ENCODE assay signal across 10 mouse cellular contexts in the genomic region with DNA sequence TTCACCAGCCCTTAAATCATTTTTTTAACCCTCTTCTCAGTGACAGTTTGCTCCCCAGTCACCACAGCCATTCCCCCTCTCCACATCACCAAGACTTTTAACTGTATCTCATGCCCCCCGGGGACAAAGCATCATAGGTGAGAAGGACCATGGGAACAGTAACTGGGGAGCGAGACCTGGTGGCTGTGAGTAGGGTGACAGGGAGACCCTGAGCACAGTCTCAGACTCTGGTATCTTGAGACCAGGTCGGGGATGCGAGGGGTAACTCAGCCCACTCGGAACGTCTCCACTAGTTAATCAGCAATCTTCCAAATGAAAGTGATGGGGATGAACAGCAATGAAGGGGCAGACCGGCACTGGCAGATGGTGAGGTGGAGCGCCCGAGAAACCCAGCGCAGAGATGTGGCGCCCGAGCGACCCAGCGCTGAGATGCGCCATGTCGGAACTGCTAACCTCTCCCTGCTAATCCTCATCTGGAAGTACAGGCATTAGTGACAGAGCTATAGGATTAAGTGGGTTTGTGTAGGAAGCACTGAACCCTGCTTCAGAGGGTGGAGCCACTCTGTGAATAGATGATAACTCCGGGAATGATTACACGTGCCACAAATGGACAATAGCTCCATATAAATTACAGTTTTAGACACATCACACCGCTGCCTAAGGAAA. TPM values are rescaled to one million over a fixed set of nuclear protein-coding genes. Genes with fewer than 3 reads are reported as not detected.
DNase-seq lines count a peak whose midpoint lies in the region; ATAC-seq and TF ChIP-seq lines count a peak whose summit lies in the region.
"Had no signal": no experiment of that assay in that cellular context is flagged by ENCODE, and none has a peak within 500 bp of the region (broad histone marks: within the 10 kb centered on the region; RNA-seq: fewer than 3 reads in every experiment).

No protein-coding gene starts in this region.

- H3K4me3 ChIP-seq in heart, embryonic 13.5 days: peak overlapping the region; percentile 7; the same call in 1 of the 2 replicates
- 0 out of 2 replicates have a peak overlapping the region, but pooled peaks have one; percentile 1 for H3K4me3 ChIP-seq in forebrain, postnatal 0 days (ENCODE audit: low read depth, low read length)
- 0 out of 2 replicates have a peak overlapping the region, but pooled peaks have one; percentile 3 for H3K4me3 ChIP-seq in midbrain, embryonic 12.5 days
- H3K4me3 ChIP-seq in limb, embryonic 10.5 days: no peak overlapping the region
- H3K4me3 ChIP-seq: embryonic facial prominence, embryonic 15.5 days had no signal

- TF ChIP-seq CTCF in forebrain, postnatal 0 days (IDR thresholded peaks at IDR 0.05; ENCODE audit: low read depth): no peak

- H3K36me3 ChIP-seq in heart, embryonic 13.5 days: no peaks in the 10 kb centered on the region
- H3K36me3 ChIP-seq in forebrain, postnatal 0 days (ENCODE audit: insufficient read depth): no peaks in the 10 kb centered on the region
- no peaks in the 10 kb centered on the region for H3K36me3 ChIP-seq in midbrain, embryonic 12.5 days
- no peaks in the 10 kb centered on the region for H3K36me3 ChIP-seq in limb, embryonic 10.5 days
- H3K36me3 ChIP-seq: embryonic facial prominence, embryonic 15.5 days had no signal

- WGBS in heart, embryonic 13.5 days: 63% methylated on average over 19 of the region's 19 CpGs
- WGBS in forebrain, postnatal 0 days: 69% methylated on average over 19 of the region's 19 CpGs
- 62% methylated on average over 19 of the region's 19 CpGs for WGBS in midbrain, embryonic 12.5 days
- WGBS in limb, embryonic 10.5 days: 80% methylated on average over 19 of the region's 19 CpGs

- H3K27me3 ChIP-seq in heart, embryonic 13.5 days (replicated peaks): no peaks in the 10 kb centered on the region
- H3K27me3 ChIP-seq in forebrain, postnatal 0 days (ENCODE audit: insufficient read depth, low read length): no peaks in the 10 kb centered on the region
- no peaks in the 10 kb centered on the region for H3K27me3 ChIP-seq in midbrain, embryonic 12.5 days
- no peaks in the 10 kb centered on the region for H3K27me3 ChIP-seq in limb, embryonic 10.5 days (ENCODE audit: low read depth, poor library complexity, severe bottlenecking)
- H3K27me3 ChIP-seq: embryonic facial prominence, embryonic 15.5 days had no signal

- no peak for ATAC-seq in heart, embryonic 13.5 days (ENCODE audit: extremely low read depth, insufficient number of reproducible peaks, low FRiP score, low TSS enrichment)
- peak; percentile 16; the same call in 1 of the 2 replicates for ATAC-seq in forebrain, postnatal 0 days
- peak; percentile 52 for ATAC-seq in midbrain, embryonic 12.5 days (ENCODE audit: low FRiP score, low read depth)

- DNase-seq in heart, adult 11 months: no peak
- DNase-seq in c-Kit-positive CD71-positive TER-119-negative erythroid progenitor cells, embryonic 14.5 days (ENCODE audit: low read depth): peak; percentile 50
- no peak for DNase-seq in forebrain, postnatal 0 days
- no peak for DNase-seq in limb, embryonic 10.5 days (ENCODE audit: low spot score)
- no peak for DNase-seq in urinary bladder, postnatal 36 days (ENCODE audit: low spot score in 2 of 2)
- DNase-seq in layer of hippocampus, adult 18-20 months (ENCODE audit: low spot score in 2 of 2): no peak
- DNase-seq: kidney, postnatal 36 days had no signal

- H3K4me2 ChIP-seq in heart, embryonic 13.5 days: peak overlapping the region; percentile 52
- peak overlapping the region; percentile 17 for H3K4me2 ChIP-seq in forebrain, postnatal 0 days (ENCODE audit: low read depth)
- H3K4me2 ChIP-seq in midbrain, embryonic 12.5 days (replicated peaks): peak overlapping the region; percentile 26
- H3K4me2 ChIP-seq: embryonic facial prominence, embryonic 15.5 days had no signal

- H3K27ac ChIP-seq in heart, embryonic 13.5 days (replicated peaks): no peak overlapping the region
- 0 out of 2 replicates have a peak overlapping the region, but pooled peaks have one; percentile 5 for H3K27ac ChIP-seq in forebrain, postnatal 0 days (ENCODE audit: low read depth, low read length)
- no peak overlapping the region for H3K27ac ChIP-seq in midbrain, embryonic 12.5 days (replicated peaks)
- H3K27ac ChIP-seq in limb, embryonic 10.5 days: no peak overlapping the region
- H3K27ac ChIP-seq: embryonic facial prominence, embryonic 15.5 days had no signal

- peaks cover 12% of the 10 kb centered on the region; the same call in 1 of the 2 replicates for H3K4me1 ChIP-seq in heart, embryonic 13.5 days
- no peaks in the 10 kb centered on the region for H3K4me1 ChIP-seq in forebrain, postnatal 0 days (ENCODE audit: insufficient read depth)
- peaks cover 6% of the 10 kb centered on the region; the same call in 1 of the 2 replicates for H3K4me1 ChIP-seq in midbrain, embryonic 12.5 days
- H3K4me1 ChIP-seq in limb, embryonic 10.5 days: peaks cover 4% of the 10 kb centered on the region; the same call in 1 of the 2 replicates
- H3K4me1 ChIP-seq: embryonic facial prominence, embryonic 15.5 days had no signal

- 0 out of 2 replicates have a peak overlapping the region, but pooled peaks have one; percentile 9 for H3K9ac ChIP-seq in heart, embryonic 13.5 days
- no peak overlapping the region for H3K9ac ChIP-seq in forebrain, postnatal 0 days
- H3K9ac ChIP-seq in midbrain, embryonic 12.5 days (replicated peaks): no peak overlapping the region
- H3K9ac ChIP-seq: embryonic facial prominence, embryonic 15.5 days had no signal

- no peaks in the 10 kb centered on the region for H3K9me3 ChIP-seq in heart, embryonic 13.5 days
- no peaks in the 10 kb centered on the region for H3K9me3 ChIP-seq in forebrain, postnatal 0 days (ENCODE audit: low read length)
- H3K9me3 ChIP-seq in midbrain, embryonic 12.5 days: no peaks in the 10 kb centered on the region
- no peaks in the 10 kb centered on the region for H3K9me3 ChIP-seq in limb, embryonic 10.5 days (replicated peaks)
- H3K9me3 ChIP-seq: embryonic facial prominence, embryonic 15.5 days had no signal

RNA-seq across cellular contexts. Expression of a gene that starts 11.7 kb away (rescaled TPM):
- 18.7 and 19.3 TPM in 2 replicates for polyA plus RNA-seq in heart, embryonic 13.5 days (2015; fragmentation: Nextera tagmentation; extraction: Ambion mirVana)
- total RNA-seq in forebrain, postnatal 0 days (2014; rRNA removed): 43.2 and 43.5 TPM in 2 replicates
- polyA plus RNA-seq in forebrain, postnatal 0 days (2015; fragmentation: Nextera tagmentation; extraction: Ambion mirVana): 19.8 and 26.6 TPM in 2 replicates
- 23.2 and 30.0 TPM in 2 replicates for polyA plus RNA-seq in midbrain, embryonic 12.5 days (2016; fragmentation: Nextera tagmentation; extraction: Ambion mirVana)
- polyA plus RNA-seq in limb, embryonic 10.5 days (2016; fragmentation: Nextera tagmentation; extraction: Ambion mirVana): 20.1 and 23.0 TPM in 2 replicates
- total RNA-seq in layer of hippocampus, adult 18-20 months (2021): 100 to 1,000 TPM in 1 of 2 experiments, 10 to 100 TPM in 1; 97.4 to 105 TPM

RNA-seq across cellular contexts. Expression of a gene that starts 56.8 kb away (rescaled TPM):
- polyA plus RNA-seq in heart, embryonic 13.5 days (2015; fragmentation: Nextera tagmentation; extraction: Ambion mirVana): 9.5 and 10.5 TPM in 2 replicates
- 7.5 and 9.9 TPM in 2 replicates for total RNA-seq in forebrain, postnatal 0 days (2014; rRNA removed)
- 3.8 and 4.4 TPM in 2 replicates for polyA plus RNA-seq in forebrain, postnatal 0 days (2015; fragmentation: Nextera tagmentation; extraction: Ambion mirVana)
- 5.6 and 5.7 TPM in 2 replicates for polyA plus RNA-seq in midbrain, embryonic 12.5 days (2016; fragmentation: Nextera tagmentation; extraction: Ambion mirVana)
- 3.3 and 4.7 TPM in 2 replicates for polyA plus RNA-seq in limb, embryonic 10.5 days (2016; fragmentation: Nextera tagmentation; extraction: Ambion mirVana)
- 1 to 10 TPM; 5.9 to 7.7 TPM for total RNA-seq in layer of hippocampus, adult 18-20 months (2021)
